Mouse (Mus musculus): Measurements from ENCODE around the gene Tmem50a.

DNA sequence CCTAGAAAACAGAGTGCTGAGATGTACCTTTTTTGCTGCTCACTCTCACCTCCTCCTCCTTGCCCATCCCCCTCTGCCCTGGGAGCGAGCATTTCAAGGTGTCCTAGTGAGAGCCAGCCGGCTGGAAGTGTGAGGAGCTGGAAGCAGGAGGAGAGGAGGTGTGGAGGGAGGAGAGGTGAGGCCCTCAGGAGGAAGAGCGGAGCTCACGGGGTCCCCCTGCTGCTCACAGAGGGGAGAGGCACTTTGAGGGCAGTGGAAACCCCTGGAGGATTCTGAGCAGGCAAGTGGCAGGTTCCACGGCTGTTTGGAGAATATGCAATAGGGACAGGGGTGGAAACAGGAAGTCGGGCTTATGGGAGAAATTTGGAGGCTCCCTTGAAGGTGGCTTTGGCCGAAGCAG, 31.6 kb downstream of the Tmem50a start:
- TF ChIP-seq POLR2A (IDR thresholded peaks at IDR 0.05; ENCODE audit: borderline replicate concordance, low read depth, low read length): no peak
- peak; percentile 38 for TF ChIP-seq CTCF (IDR thresholded peaks at IDR 0.05; ENCODE audit: low read depth, low read length)
